Mouse (Mus musculus): ENCODE measurements at regions not wholly inside any gene's neighbourhood (a gene's known extent, or its start where the extent isn't known, plus 50 kb on each side); places are given as distances from the start of the nearest gene placed in this dataset.
"Not testable (repeated sequence)": the region's sequence is repeated elsewhere in the genome, so short reads cannot be mapped to it uniquely, and the experiment has no call there.

DNA sequence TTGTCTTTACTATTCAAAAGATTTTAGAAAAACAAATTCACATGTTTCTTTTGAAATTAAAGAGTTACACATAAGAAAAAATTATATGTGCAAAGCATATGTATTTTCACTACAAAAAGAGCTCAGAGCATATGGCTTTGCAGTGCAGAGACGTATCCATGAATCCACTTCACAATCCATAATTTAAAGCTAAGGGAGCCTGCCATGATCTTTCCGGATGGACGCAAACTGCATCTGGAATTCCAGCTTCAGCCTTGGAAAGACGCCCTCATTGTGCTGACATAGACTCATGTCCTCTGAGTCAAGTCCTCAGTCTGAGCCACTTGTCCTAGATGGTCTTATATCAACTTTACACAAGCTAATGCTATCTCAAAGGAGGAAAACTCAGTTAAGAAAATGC is 315.6 kb downstream of the Tox3 start:
- H3K27ac ChIP-seq (ENCODE audit: control insufficient read depth, insufficient read depth, low read depth, low read length, poor library complexity), result no peak overlapping the region
- TF ChIP-seq POLR2A (IDR thresholded peaks at IDR 0.05; ENCODE audit: borderline replicate concordance, control insufficient read depth, low read depth, low read length) (no peak), CTCF (IDR thresholded peaks at IDR 0.05; ENCODE audit: control insufficient read depth, insufficient read depth, low read length) (no peak)
- H3K4me3 ChIP-seq (replicated peaks; ENCODE audit: control insufficient read depth, low read depth, low read length), result no peak overlapping the region
- H3K4me1 ChIP-seq (ENCODE audit: control insufficient read depth, insufficient read depth, low read length), result no peaks in the 10 kb centered on the region
- 76% methylated on average over 4 of the region's 4 CpGs for WGBS

DNA sequence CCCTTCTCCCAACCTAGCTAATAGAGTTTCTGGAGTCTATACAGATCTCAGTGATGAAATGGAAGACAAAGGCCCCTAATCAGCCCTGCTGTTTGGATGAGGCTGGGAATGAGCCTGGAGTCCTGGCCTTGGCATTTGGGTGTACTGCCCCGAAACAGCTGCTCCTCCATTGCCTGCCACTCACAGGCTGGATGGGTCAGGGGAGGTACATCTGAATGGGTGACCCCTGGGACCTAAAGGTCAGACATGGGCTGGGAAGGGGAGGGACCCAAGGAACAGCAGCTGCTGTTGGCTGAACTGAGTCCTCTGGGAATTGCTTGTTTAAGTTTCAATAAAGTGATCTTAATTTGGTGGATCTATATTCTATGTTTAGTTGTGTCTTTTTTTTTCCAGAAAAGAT is 316.9 kb downstream of the Tox3 start:
- TF ChIP-seq CTCF (IDR thresholded peaks at IDR 0.05; ENCODE audit: control insufficient read depth, insufficient read depth, low read length) (no peak), POLR2A (IDR thresholded peaks at IDR 0.05; ENCODE audit: borderline replicate concordance, control insufficient read depth, low read depth, low read length) (no peak)
- 59% methylated on average over 1 of the region's 1 CpGs for WGBS

DNA sequence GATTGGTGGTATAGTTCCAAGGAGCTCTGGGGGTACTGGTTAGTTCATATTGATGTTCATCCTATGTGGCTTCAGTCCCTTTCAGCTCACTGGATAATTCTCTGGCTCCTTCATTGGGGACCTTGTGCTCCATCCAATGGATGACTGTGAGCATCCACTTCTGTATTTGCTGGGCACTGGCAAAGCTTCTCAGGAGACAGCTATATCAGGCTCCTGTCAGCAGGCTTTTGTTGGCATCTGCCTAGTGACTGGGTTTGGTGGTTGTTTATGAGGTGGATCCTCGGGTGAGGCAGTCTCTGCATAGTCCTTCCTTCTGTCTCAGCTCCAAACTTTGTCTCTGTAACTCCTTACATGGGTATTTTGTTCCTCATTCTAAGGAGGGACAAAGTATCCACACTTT is 330.2 kb downstream of the Tox3 start:
- WGBS, result 38% methylated on average over 1 of the region's 1 CpGs
- H3K27ac ChIP-seq (ENCODE audit: control insufficient read depth, insufficient read depth, low read depth, low read length, poor library complexity); H3K4me1 ChIP-seq (ENCODE audit: control insufficient read depth, insufficient read depth, low read length); H3K4me3 ChIP-seq (replicated peaks; ENCODE audit: control insufficient read depth, low read depth, low read length): not testable (repeated sequence)

More for the DNA sequence above, 316.9 kb downstream of the Tox3 start:
- no peaks in the 10 kb centered on the region for H3K4me1 ChIP-seq (ENCODE audit: control insufficient read depth, insufficient read depth, low read length)
- no peak overlapping the region for H3K27ac ChIP-seq (ENCODE audit: control insufficient read depth, insufficient read depth, low read depth, low read length, poor library complexity)
- no peak overlapping the region for H3K4me3 ChIP-seq (replicated peaks; ENCODE audit: control insufficient read depth, low read depth, low read length)

DNA sequence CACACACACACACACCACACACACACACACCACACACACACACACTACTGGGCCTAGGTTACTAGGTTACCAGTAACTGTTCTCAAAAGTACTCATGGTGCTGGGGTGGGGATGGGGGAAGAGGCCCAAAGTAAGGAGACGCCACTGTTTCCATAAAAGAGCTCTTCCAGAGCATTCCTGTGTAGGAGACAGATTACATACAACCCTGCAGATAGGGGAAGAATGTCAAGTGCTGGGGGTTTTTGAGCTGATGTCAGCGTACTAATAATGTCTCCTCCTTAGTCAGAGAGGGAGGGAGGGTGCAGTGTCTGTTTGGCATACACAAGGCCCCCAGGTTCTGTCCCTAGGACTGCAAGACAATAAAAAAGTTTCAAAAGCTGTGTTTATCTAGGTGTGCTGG is 334.4 kb downstream of the Tox3 start:
- no peak overlapping the region for H3K27ac ChIP-seq (ENCODE audit: control insufficient read depth, insufficient read depth, low read depth, low read length, poor library complexity)
- H3K4me3 ChIP-seq (replicated peaks; ENCODE audit: control insufficient read depth, low read depth, low read length), result no peak overlapping the region
- no peaks in the 10 kb centered on the region for H3K4me1 ChIP-seq (ENCODE audit: control insufficient read depth, insufficient read depth, low read length)
- WGBS, result 73% methylated on average over 2 of the region's 2 CpGs
- TF ChIP-seq CTCF (IDR thresholded peaks at IDR 0.05; ENCODE audit: control insufficient read depth, insufficient read depth, low read length) (no peak), POLR2A (IDR thresholded peaks at IDR 0.05; ENCODE audit: borderline replicate concordance, control insufficient read depth, low read depth, low read length) (no peak)

DNA sequence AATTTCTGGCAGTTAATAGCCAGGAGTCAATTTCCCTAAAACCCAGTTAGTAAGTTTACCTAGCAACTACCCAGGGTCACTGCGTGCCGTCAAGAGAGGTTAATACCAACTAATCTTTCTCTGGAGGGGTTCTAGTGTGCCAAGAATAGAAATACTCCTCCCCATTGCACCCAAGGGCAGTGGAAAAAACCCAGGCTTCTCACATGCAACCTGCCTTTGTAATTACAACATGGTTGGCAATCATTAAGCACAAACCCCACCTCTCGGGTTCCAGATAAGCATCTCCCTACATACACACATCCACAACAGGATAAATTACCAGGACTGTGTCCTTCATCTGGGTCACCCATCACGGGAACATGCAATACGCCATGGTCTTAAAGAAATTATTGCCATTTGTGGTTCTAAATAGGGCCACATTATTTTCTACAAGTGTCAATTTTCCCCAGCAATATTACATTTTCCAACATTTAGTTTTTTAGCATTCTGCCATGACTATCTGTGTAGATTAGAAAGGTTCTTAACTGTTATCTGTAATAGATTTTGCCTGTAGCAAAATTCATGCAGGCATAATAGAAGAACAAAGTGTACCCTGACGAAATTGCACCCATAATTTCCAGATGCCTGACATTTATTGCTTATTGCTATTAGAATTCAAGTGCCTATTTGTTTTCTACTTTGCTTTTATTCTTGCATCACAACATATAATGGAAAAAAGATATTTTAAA is 336.3 kb downstream of the Tox3 start:
- Histone ChIP-seq H3K4me3 (replicated peaks; ENCODE audit: control insufficient read depth, low read depth, low read length) (no peak overlapping the region), H3K4me1 (ENCODE audit: control insufficient read depth, insufficient read depth, low read length) (no peaks in the 10 kb centered on the region), H3K27ac (ENCODE audit: control insufficient read depth, insufficient read depth, low read depth, low read length, poor library complexity) (no peak overlapping the region)
- TF ChIP-seq POLR2A (IDR thresholded peaks at IDR 0.05; ENCODE audit: borderline replicate concordance, control insufficient read depth, low read depth, low read length), result no peak
- no peak for TF ChIP-seq CTCF (IDR thresholded peaks at IDR 0.05; ENCODE audit: control insufficient read depth, insufficient read depth, low read length)
- 78% methylated on average over 6 of the region's 6 CpGs for WGBS

DNA sequence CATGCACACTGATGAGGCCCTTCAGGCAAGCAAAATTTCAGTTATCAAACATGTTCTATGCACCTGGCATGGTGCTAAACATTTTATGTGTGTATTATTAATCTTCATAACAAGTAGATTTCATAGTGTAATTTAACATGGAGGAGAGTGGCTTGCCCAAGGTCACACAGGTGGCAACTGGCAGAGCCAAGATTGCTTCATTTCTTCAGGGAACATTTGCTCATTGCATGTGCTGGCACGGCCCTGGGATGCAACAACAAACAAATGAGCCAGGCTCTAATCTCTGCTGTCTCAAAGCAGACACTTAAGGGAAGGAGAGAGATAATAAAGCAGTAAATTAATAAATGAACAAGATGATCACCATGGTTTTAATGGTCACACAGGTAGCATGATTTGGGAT is 338.7 kb downstream of the Tox3 start:
- TF ChIP-seq POLR2A (IDR thresholded peaks at IDR 0.05; ENCODE audit: borderline replicate concordance, control insufficient read depth, low read depth, low read length) (no peak), CTCF (IDR thresholded peaks at IDR 0.05; ENCODE audit: control insufficient read depth, insufficient read depth, low read length) (no peak)
- WGBS, result 68% methylated on average over 1 of the region's 1 CpGs
- Histone ChIP-seq H3K4me3 (replicated peaks; ENCODE audit: control insufficient read depth, low read depth, low read length) (no peak overlapping the region), H3K4me1 (ENCODE audit: control insufficient read depth, insufficient read depth, low read length) (no peaks in the 10 kb centered on the region), H3K27ac (ENCODE audit: control insufficient read depth, insufficient read depth, low read depth, low read length, poor library complexity) (no peak overlapping the region)

DNA sequence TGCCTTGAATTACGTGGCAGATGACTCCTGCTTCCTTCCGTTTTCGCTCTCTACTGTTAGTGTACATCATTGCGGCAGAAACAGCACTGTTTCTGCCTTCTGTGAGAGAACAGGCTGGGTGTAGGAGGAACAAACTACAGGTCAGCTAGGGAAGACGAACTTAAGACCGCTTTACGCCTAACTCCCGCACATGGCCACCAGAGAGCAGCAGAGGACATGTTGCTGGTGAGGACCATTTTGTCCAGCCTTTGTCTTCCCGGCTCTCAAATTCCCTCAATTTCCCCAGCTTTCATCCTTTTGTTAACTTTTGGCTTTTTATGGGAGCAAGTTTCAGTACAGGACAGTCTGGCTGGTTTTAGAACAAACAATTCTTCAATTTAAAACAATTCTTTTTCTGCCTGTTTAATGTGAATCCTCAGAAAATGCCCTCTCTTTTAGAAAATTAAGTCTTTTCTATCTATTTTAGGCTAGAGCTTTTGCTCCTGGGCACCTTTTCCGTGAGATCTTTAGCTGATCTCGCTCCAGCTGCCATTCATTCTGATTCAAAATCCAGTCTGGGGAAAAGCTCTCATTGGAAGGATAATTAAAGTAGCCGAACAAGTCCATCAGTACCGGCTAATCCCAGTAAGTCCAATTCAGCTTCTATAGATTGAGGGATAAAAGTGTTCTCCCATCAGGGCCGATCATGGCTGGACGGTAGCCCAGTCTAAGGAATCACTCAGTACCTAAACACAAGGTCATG is 347.1 kb downstream of the Tox3 start:
- 37% methylated on average over 15 of the region's 15 CpGs for WGBS
- TF ChIP-seq POLR2A (IDR thresholded peaks at IDR 0.05; ENCODE audit: borderline replicate concordance, control insufficient read depth, low read depth, low read length) (no peak), CTCF (IDR thresholded peaks at IDR 0.05; ENCODE audit: control insufficient read depth, insufficient read depth, low read length) (peak; percentile 61)
- H3K4me3 ChIP-seq (replicated peaks; ENCODE audit: control insufficient read depth, low read depth, low read length), result no peak overlapping the region
- no peak overlapping the region for H3K27ac ChIP-seq (ENCODE audit: control insufficient read depth, insufficient read depth, low read depth, low read length, poor library complexity)
- no peaks in the 10 kb centered on the region for H3K4me1 ChIP-seq (ENCODE audit: control insufficient read depth, insufficient read depth, low read length)

DNA sequence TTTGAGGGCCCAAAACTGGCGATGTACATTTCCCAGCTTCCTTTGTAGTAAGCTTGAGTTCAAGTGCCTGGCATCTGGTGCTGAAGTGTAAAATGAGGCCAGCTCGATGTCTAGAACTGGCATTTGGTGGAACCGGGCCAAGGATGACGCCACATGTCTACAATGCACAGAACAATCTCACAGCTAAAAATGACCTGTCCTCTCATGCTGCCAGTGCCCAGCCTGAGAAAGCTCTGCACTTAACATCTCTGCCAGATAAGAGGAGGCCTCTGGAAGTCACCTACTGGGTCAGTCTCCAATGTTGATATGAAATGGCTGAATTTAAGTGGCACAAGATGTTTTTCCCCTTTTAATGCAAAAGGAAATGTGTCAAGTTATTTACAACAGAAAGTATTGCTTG is 354.4 kb downstream of the Tox3 start:
- Histone ChIP-seq H3K4me3 (replicated peaks; ENCODE audit: control insufficient read depth, low read depth, low read length) (no peak overlapping the region), H3K27ac (ENCODE audit: control insufficient read depth, insufficient read depth, low read depth, low read length, poor library complexity) (no peak overlapping the region), H3K4me1 (ENCODE audit: control insufficient read depth, insufficient read depth, low read length) (no peaks in the 10 kb centered on the region)
- TF ChIP-seq POLR2A (IDR thresholded peaks at IDR 0.05; ENCODE audit: borderline replicate concordance, control insufficient read depth, low read depth, low read length) (no peak), CTCF (IDR thresholded peaks at IDR 0.05; ENCODE audit: control insufficient read depth, insufficient read depth, low read length) (no peak)
- 81% methylated on average over 4 of the region's 4 CpGs for WGBS

Measured in bone marrow, adult 2 months (tissue).